Mouse (Mus musculus) thymus, postnatal 0 days (tissue): ENCODE results near the gene Rfc1. TPM values are rescaled to one million over a fixed set of nuclear protein-coding genes. Genes with fewer than 3 reads are reported as not detected.
A peak's percentile ranks its signal among the peaks of the same experiment; 100 is the strongest.

Experiments used
- DNase-seq: peaks from one replicate; pipeline ENCODE4 v3.0.0-alpha.2; 2015; ENCODE audit warnings: low spot score
- polyA plus RNA-seq: library from polyadenylated mRNA; unstranded; fragments of >200 nt; fragmentation: Nextera tagmentation; extraction: Ambion mirVana; gene quantifications from 2 replicates; pipeline ENCODE4 v1.2.1, GENCODE M21; 2015

Gene Rfc1
- polyA plus RNA-seq, 1 experiment from 2014 or later = 119 TPM

DNA sequence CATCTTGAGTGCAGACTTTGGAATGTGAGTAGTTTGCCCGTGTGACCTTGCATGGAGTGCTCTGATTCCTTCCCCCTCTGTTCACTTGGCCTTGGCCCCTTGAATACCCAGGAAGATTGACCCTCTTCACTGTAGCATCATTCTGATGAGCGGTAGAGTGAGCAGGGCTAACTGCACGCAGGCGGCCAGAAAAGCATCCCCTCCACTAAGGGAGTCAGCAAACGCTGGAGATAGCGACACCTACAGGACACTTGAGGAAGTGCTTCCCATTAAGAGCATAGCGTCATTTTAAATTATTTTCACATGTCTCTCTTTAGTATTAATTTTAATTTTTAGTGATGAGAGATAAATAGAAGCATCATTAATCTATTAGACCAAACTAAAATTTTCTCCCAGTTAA is 122.1 kb downstream of the Rfc1 start:
- peak; percentile 35 for DNase-seq

Other genes with a start within 250 kb of the Rfc1 start
- 8.5 and 11.4 TPM in 2 replicates for gene Tmem156, start 243.5 kb downstream of the Rfc1 start, polyA plus RNA-seq
- gene Klhl5, start 228.1 kb downstream of the Rfc1 start, polyA plus RNA-seq = 9.6 and 10.1 TPM in 2 replicates
- gene Wdr19, start 136.0 kb downstream of the Rfc1 start, polyA plus RNA-seq = 2.9 and 3.1 TPM in 2 replicates
- gene Klb, start 12.6 kb upstream of the Rfc1 start, polyA plus RNA-seq = 0.13 TPM in 1 of 2 replicates, not detected in the other
- 1,355 and 1,379 TPM in 2 replicates for gene Rpl9, start 55.8 kb upstream of the Rfc1 start, polyA plus RNA-seq
- gene Lias, start 55.8 kb upstream of the Rfc1 start, polyA plus RNA-seq = 69.5 and 74.3 TPM in 2 replicates
- gene Ugdh, start 100.3 kb upstream of the Rfc1 start, polyA plus RNA-seq = 57.7 and 58.2 TPM in 2 replicates
- gene Gm43552, start 157.2 kb upstream of the Rfc1 start, polyA plus RNA-seq = 0.72 and 1.3 TPM in 2 replicates
- gene Smim14, start 201.5 kb upstream of the Rfc1 start, polyA plus RNA-seq = 218 and 226 TPM in 2 replicates
- gene Ube2k, start 201.6 kb upstream of the Rfc1 start, polyA plus RNA-seq = 157 and 164 TPM in 2 replicates